Mouse (Mus musculus) forebrain, postnatal 0 days (tissue): ENCODE measurements around the gene Adssl1. TPM values are rescaled to one million over a fixed set of nuclear protein-coding genes. Genes with fewer than 3 reads are reported as not detected.

Source experiments
- ATAC-seq: fragments of 200-750 bp; cut with Nextera tagmentation; 2 replicates; pipeline ENCODE4 v1.8.0; 2017; ENCODE audit warnings: mild to moderate bottlenecking, moderate library complexity
- DNase-seq: peaks from one replicate; pipeline ENCODE4 v3.0.0-alpha.2; 2015
- H3K27ac ChIP-seq: fragments of 300-500 bp; sonication (generic); 2 replicates; pipeline ENCODE4 v1.5.1; 2014; ENCODE audit warnings: low read depth, mild to moderate bottlenecking, antibody characterized with exemption, low read length, moderate library complexity, mixed read lengths
- H3K27me3 ChIP-seq: fragments of 300-500 bp; sonication (generic); 2 replicates; pipeline ENCODE4 v1.6.1; 2014; ENCODE audit warnings: mild to moderate bottlenecking, low read length, mixed read lengths; ENCODE audit not compliant: insufficient read depth
- H3K36me3 ChIP-seq: fragments of 300-500 bp; sonication (generic); 2 replicates; pipeline ENCODE4 v1.6.1; 2014; ENCODE audit warnings: mild to moderate bottlenecking, moderate library complexity; ENCODE audit not compliant: insufficient read depth
- H3K4me1 ChIP-seq: fragments of 300-500 bp; sonication (generic); 2 replicates; pipeline ENCODE4 v1.6.1; 2014; ENCODE audit warnings: antibody characterized with exemption; ENCODE audit not compliant: insufficient read depth
- H3K4me2 ChIP-seq: fragments of 300-500 bp; sonication (generic); 2 replicates; pipeline ENCODE4 v1.6.1; 2014; ENCODE audit warnings: low read depth, mild to moderate bottlenecking, moderate library complexity
- H3K4me3 ChIP-seq: fragments of 300-500 bp; sonication (generic); 2 replicates; pipeline ENCODE4 v1.5.1; 2014; ENCODE audit warnings: low read depth, low read length, mixed read lengths
- H3K9ac ChIP-seq: fragments of 300-500 bp; sonication (generic); 2 replicates; pipeline ENCODE4 v1.6.1; 2014; ENCODE audit warnings: mild to moderate bottlenecking
- H3K9me3 ChIP-seq: fragments of 300-500 bp; sonication (generic); 2 replicates; pipeline ENCODE4 v1.6.1; 2016; ENCODE audit warnings: low read length
- CTCF ChIP-seq: sonication (generic); IDR thresholded peaks from 2 replicates; pipeline ENCODE4 v1.5.1; 2016; ENCODE audit warnings: antibody characterized with exemption, control low read depth, low read depth
- WGBS: fragments of 180-500 bp; shearing (Covaris S2); extraction: QIAGEN DNeasy Blood & Tissue Kit; methylation state at CpG from one replicate; pipeline ENCODE4 v1.1.7; 2014; 5-methylcytosine and 5-hydroxymethylcytosine counted together
- polyA plus RNA-seq: library from polyadenylated mRNA; unstranded; fragments of >200 nt; fragmentation: Nextera tagmentation; extraction: Ambion mirVana; gene quantifications from 2 replicates; pipeline ENCODE4 v1.2.1, GENCODE M21; 2015
- total RNA-seq: library from RNA; depleted of rRNA; stranded (reverse); fragments of >200 nt; gene quantifications from 2 replicates; pipeline ENCODE4 v1.2.3, GENCODE M21; 2014

The Adssl1 gene
- total and polyA plus RNA-seq, 2 experiments from 2014 or later = 1.8 to 4.7 TPM

DNA sequence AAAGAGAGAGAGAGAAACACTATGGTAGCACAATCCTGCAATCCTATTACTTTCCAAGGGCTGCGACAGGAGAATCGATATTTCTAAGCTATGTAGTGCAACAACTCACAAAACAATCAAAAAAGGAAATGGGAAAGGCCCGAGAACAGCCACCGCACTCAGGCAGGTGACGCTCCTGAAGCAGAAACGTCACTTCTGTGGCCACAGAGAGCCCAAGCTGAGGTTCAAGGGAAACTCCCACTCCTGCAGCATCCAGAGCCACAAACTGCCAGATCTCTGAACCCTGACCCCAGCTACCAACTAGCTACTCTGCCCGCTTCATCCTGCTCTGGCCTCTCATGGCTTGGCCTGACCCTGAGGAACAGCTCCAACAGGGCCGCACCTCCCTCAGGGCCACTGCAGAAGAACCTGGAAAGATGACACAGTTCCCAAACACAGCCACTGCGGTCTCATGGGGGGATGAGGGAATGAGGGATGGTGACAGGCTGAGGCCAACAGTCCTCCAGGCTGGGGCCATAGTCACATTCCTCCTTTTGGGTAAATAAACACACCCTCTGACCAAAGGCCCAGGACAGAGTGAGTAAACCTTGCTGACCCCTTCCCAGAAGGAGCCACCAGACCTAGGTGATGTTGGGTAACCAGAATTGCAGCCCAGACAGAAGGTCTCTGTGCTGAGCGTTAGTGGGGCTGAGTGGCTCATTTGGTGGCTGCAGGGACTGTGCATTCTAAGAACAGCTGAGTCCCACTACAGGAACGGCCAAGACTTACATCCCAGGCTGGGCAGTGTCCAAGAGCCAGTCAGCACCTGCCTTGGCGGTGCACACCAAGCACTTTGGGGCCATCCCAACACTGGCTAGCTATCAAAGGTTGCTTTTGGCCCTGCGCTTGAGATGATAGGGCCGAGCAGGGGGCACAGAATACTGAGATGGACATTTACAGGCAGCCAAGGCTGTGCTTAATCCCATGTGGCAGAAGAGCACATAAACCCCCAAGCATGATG lies 32.4 kb upstream of the Adssl1 start:
- TF ChIP-seq CTCF = no peak
- no peak for DNase-seq
- no peak overlapping the region for H3K27ac ChIP-seq
- 0 out of 2 replicates have a peak, but pooled peaks cover 3% of the 10 kb centered on the region for H3K27me3 ChIP-seq
- no peaks in the 10 kb centered on the region for H3K36me3 ChIP-seq
- H3K4me2 ChIP-seq = no peak overlapping the region
- H3K9ac ChIP-seq = no peak overlapping the region
- WGBS = 77% methylated on average over 14 of the region's 14 CpGs
- H3K4me1 ChIP-seq = peaks cover 2% of the 10 kb centered on the region; the same call in 1 of the 2 replicates
- ATAC-seq = no peak
- no peaks in the 10 kb centered on the region for H3K9me3 ChIP-seq
- H3K4me3 ChIP-seq = no peak overlapping the region

GRCm38 (mm10) chr12:112588426-112589256 lies 31.2 kb upstream of the Adssl1 start, which contains the start of gene Inf2:
Inf2 (plus strand) TSS chr12:112588784.
- DNase-seq = peak; percentile 66
- peak; percentile 77 for ATAC-seq
- WGBS = 3% methylated on average over 49 of the region's 60 CpGs
- no peaks in the 10 kb centered on the region for H3K9me3 ChIP-seq
- H3K36me3 ChIP-seq = no peaks in the 10 kb centered on the region
- no peak for TF ChIP-seq CTCF
- peaks cover 2% of the 10 kb centered on the region; the same call in 1 of the 2 replicates for H3K4me1 ChIP-seq
- H3K27ac ChIP-seq = no peak within 1 kb of the TSS
- H3K4me2 ChIP-seq = peak within 1 kb of the TSS; percentile 90
- H3K4me3 ChIP-seq = peak within 1 kb of the TSS; percentile 49
- H3K27me3 ChIP-seq = 0 out of 2 replicates have a peak, but pooled peaks cover 3% of the 10 kb centered on the region
- peak within 1 kb of the TSS; percentile 48 for H3K9ac ChIP-seq

GRCm38 (mm10) chr12:112589491-112590191 lies 30.2 kb upstream of the Adssl1 start:
- no peaks in the 10 kb centered on the region for H3K9me3 ChIP-seq
- DNase-seq = no peak
- H3K4me1 ChIP-seq = peaks cover 6% of the 10 kb centered on the region; the same call in 1 of the 2 replicates
- no peak for TF ChIP-seq CTCF
- peak overlapping the region; percentile 49 for H3K4me3 ChIP-seq
- no peak overlapping the region for H3K27ac ChIP-seq
- 0 out of 2 replicates have a peak, but pooled peaks cover 3% of the 10 kb centered on the region for H3K27me3 ChIP-seq
- WGBS = 60% methylated on average over 8 of the region's 8 CpGs
- no peak for ATAC-seq
- peak overlapping the region; percentile 90 for H3K4me2 ChIP-seq
- no peak overlapping the region; the same call in 1 of the 2 replicates for H3K9ac ChIP-seq
- H3K36me3 ChIP-seq = no peaks in the 10 kb centered on the region

DNA sequence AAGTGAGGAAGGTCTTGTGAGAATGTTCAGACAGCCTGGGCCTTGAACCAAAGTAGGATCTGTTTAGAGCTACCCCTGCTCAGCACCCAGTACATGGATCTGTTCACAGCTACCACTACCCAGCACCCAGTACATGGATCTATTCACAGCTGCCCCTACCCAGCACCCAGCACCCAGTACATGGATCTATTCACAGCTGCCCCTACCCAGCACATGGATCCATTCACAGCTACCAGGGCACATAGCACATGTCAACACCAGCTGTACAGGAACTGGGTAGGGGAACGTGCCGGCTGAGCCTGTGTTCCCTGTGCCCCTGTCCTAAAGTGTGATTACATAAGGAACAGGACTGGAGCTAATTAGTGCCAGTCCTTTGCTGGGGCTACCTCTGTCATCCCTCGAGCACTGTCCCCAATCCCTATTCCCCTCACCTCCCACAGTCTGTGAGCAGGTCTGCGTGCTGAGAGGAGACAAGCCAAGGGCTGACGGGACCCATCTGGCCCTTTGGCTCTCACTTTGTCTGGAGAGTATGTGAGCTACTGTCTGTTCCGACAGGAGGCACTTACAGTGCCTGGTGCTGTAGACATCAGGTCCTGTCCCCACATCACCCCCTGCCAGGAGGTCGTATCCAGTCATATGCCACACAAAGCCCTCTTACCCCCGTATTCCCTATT lies 29.1 kb upstream of the Adssl1 start:
- WGBS = 54% methylated on average over 8 of the region's 8 CpGs

GRCm38 (mm10) chr12:112591240-112591639 lies 28.6 kb upstream of the Adssl1 start:
- Histone ChIP-seq H3K36me3 (no peaks in the 10 kb centered on the region), H3K9me3 (no peaks in the 10 kb centered on the region), H3K27ac (no peak overlapping the region), H3K4me1 (peaks cover 12% of the 10 kb centered on the region; the same call in 1 of the 2 replicates), H3K4me2 (no peak overlapping the region), H3K4me3 (no peak overlapping the region), H3K9ac (no peak overlapping the region), H3K27me3 (0 out of 2 replicates have a peak, but pooled peaks cover 3% of the 10 kb centered on the region)
- WGBS = 91% methylated on average over 5 of the region's 5 CpGs
- DNase-seq = no peak
- TF ChIP-seq CTCF = no peak
- ATAC-seq = no peak

More for the DNA sequence above, 29.1 kb upstream of the Adssl1 start:
- H3K4me1 ChIP-seq = peaks cover 12% of the 10 kb centered on the region; the same call in 1 of the 2 replicates
- no peak overlapping the region for H3K27ac ChIP-seq
- peak; percentile 72 for DNase-seq
- no peak overlapping the region for H3K9ac ChIP-seq
- H3K27me3 ChIP-seq = 0 out of 2 replicates have a peak, but pooled peaks cover 3% of the 10 kb centered on the region
- no peak for TF ChIP-seq CTCF
- peak; percentile 77 for ATAC-seq
- H3K4me3 ChIP-seq = no peak overlapping the region
- no peaks in the 10 kb centered on the region for H3K36me3 ChIP-seq
- H3K4me2 ChIP-seq = no peak overlapping the region
- H3K9me3 ChIP-seq = no peaks in the 10 kb centered on the region
